Mouse (Mus musculus) liver, adult (tissue): ENCODE data around the gene Gcgr.

Experiments used
- GATA4 ChIP-seq: IDR thresholded peaks from 2 replicates; pipeline ENCODE4 v1.6.1; 2014; ENCODE audit warnings: mild to moderate bottlenecking, low read length; ENCODE audit not compliant: insufficient replicate concordance

Gene Gcgr

DNA sequence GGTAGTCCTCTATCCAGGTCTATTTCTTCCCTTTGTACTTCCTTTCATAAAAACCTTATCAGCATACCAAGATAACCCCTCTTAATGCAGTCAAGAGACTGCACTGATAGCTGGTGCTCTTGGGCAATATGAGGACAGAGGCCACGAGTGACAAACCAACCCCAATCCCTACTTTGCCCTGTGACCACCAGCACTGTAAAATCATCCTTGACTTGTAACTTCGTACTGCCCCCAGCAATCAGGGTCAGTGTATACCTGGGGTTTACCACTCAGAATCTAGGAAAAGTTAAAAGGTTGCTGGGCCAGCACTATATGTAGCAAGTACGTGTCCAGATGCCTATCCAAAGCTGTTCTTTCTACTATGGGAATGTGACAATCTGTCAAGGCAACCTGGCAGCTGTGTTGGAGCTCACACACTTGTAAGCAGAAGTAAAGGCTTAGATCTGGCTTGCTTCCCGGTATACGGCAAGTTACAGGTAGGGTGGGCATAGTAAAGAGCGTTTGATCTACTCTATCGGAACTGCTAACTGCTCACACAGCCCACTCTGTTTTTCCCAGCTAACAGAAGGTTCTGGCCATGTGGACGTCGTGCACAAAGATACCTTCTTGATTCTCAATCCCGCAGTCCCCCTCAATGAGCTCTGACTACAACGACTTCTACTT is 41.4 kb downstream of the Gcgr start:
- no peak for TF ChIP-seq GATA4

DNA sequence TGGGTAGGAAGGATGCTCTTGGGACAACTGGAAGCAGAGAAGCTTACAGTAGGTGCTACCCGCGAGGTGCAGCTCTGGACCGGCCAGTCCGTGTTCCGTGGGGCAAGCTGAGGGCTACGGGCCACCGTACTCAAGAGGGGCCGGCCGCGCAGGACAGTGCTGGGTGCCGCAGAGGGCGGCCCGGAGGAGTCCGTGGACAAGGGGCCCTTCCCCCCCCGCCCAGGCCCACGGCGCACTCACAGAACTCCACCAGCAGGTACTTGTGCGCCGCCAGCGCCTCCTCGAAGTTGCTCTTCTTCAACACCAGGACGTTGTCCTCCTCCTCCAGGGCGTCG is 41.9 kb downstream of the Gcgr start:
- no peak for TF ChIP-seq GATA4

DNA sequence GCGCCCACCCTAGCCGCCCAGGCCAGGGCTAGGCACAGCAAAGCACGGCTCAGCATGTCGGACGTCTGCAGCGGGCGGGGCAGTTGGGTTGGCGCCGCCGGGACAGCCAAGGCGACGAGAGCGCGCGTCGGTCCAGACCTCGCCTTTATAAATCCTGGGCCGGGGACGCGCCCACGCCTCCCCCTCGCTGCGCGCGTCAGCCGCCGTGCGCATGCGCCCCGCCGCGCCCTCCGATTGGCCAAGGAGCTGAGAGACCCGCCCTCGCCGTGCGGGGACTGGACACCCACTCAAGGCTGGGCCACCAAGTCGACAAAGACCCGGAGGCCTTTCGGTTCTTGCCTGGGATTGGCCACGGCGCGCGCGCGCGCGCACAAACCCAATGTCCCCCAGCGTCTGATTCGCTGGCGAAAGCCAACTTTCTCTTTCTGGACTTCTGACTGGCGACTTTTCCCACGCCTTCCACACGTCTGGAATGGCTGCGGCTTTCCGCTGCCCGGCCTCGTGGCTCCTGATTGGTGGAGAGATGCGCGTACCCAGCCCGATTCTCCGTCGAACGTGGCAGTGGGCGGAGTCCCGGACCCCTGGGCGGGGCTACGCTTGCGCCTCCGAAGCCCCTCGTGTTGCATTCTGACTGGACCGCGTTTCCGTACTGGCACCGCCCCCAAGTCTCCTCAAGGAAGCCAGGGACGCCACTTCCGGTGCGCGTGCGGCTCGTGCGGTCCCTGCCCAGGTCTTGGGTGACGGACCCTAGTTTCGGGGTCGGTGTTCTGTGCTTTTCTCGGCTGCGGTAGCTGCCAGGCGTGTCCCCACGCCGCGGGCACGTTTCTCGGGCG is 42.5 kb downstream of the Gcgr start, which contains the start of gene P4hb:
Gene P4hb (minus strand): TSS at position 502 of the 833 bp plus-strand sequence.
- TF ChIP-seq GATA4, result no peak

DNA sequence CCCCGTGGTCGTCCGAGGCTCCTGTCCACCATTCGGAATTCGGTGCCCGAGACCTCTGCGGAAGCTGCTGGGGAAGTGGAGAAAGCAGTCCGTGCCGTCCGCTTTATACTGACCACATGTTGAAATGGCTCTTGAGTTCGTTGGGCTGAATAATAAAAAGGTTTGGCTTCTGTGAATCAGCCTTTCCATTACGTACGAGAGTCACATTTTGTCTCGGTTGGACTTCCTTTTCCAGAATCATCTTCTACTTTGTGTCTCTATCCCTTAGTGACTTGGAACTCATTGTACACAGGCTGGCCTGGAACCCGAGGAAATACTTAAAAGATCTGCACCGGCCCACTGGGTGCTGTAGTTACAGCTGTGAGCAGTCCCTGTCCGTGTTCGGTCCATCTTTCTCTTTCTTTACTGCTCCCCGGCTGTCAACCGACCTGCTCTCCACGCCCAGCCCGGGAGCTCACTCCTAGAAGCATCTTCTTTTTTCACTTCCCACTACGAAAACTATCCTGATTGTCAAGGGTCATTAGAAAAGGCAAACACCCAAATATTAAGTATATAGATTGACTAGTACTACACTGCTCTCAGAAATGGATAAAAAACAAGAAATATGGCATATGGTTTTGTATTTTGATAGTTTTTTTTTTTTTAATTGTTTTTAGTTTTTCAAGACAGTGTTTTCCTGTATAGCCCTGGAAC is 43.2 kb downstream of the Gcgr start:
- TF ChIP-seq GATA4, result no peak

DNA sequence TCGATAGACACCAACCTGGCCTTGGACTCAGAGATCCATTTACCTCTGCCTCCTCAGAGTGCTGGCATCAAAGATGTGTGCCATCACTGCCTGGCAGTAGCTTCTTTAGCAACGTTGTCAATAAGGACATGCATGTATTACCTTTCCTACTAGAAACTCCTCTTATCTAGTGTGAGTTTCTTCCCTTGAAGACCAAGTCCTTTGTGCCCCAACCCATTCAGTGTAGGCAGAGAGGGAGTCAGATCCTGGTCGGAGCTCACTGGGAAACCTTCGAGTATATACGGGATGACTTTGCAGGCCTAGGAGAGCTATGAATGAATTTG is 43.7 kb downstream of the Gcgr start:
- no peak for TF ChIP-seq GATA4

DNA sequence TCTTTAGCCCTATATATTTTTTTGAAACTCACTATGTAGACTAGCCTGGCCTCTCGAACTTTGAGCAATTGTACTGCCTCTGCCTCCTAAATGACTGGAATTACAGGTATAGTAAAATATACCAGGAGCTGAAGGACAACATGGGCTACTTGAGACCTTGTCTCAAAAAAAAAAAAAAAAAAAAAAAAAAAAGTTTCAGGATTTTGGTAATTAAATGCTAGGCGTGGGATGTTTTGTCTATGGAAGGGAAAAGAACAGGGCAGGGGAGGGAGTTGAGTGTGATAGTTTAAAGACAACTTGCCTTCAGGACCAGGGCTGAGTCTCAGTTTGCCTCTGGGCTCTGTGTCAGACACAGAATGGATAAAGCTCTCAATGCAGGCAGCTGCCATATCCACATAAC is 44.5 kb downstream of the Gcgr start:
- TF ChIP-seq GATA4, result no peak

DNA sequence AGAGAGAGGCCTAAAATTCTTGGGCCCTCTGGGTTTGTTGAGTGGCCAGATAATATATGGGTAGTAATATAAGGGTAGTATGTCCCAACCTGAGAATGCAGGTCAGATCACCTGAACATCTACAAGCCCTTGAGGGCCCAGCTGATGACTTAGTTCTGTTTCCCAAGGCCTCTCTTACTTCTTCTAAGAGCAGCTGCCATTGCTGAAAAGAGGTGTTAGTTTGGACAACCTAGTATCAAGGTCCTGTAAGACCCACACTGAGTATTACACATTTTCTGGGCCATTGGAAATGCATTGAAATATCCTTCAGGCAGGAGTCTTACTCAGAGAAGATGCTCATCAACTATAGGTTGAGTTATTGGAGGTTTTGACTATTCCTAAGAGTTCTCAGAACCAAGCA is 45.4 kb downstream of the Gcgr start:
- TF ChIP-seq GATA4, result no peak

DNA sequence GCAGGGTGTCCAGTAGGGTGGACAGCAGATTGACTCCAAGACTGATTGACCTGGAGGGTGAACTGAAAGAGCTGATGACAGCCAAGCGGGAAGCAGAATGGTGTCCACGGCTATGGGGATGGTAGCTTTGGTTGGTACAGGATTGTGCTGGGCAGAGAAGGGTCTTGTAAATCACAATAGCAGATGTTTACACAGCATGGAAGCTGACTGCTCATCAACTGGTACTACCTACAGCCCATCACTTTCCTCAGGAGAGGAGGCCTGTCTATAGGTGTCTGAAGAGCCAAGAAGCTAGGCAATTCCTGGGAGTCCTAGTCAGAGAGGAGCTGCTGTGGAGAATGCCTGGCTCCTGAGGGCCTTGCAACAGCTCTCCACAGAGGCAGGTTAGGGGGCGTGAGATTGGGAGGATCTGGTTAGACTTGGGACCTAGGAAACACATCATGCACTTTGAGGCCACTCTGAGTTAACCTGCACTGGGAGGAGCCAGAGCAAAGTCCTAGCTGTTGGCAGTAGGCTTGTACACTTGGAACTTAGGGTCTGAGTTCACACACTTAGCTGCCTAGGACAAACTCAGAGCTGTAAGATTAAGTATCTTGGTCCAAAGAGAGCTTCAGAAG is 46.0 kb downstream of the Gcgr start:
- TF ChIP-seq GATA4, result no peak

DNA sequence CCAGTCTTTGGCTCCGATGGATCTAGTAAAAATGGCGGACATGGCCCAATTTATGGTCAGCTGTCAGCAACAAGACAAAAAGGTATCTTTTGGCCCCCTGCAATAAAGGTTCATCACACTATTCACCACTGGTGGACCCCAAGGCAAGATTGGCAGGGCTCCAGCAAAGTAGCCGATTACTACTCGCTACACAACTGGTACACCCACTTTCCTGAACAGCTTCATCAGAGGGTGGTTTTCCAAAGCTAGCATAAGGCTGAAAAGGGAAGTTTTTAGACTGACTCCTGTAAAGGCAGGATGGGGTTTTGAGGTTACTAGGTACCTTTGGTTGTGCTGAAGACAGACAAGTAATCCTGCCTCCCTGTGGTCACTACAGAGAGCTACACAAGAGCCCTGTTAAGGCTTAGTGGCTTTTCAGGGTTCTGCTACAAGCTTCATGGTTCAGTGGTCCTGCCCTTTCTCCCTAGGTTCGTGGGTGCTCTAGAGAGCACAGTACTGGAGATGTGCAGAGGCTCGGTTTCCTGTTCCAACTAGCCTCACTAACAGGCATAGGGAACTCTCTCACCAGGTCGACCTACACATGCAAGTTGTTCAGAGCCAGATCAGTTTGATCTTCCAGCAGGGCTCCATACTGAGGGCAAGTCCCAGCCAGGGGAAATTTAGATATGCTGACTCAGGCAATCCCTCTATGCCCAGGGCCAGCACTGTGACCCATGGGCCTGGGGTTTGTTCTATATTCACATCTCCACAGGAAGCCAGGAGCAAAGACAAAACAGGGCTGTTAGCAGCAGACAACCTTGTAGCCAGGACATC is 46.9 kb downstream of the Gcgr start:
- TF ChIP-seq GATA4, result no peak

DNA sequence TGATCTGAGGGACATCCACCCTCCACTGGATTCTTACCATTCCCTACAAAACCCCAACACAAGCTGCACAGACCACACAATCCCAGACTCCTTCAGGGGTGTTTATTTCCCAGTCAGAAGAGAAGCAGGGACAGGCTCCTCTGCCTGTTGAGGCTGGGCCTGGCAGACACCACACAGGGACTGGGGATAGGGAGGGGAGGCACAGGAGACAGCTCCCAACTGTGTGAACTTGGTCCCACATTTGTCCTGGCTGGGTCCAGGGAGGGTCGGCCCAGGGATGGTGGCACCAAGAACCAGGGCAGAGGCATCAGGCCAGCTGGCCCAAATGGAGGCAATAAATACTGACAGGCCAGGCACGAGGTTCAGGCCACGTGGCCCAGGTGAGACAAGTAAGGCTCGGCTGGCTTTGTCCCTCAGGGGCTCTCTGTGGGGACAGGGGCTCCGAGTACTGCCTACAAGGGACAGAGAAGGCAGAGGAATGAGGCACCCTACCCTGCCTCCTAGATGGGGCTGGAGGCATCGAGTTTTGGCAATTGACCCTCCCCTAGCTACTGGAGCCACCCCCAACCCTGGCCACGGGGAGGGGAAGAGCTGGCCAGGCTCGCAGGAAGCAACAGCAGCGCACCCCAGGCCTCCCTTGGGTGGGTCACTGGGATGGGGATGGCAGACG is 47.7 kb downstream of the Gcgr start:
- TF ChIP-seq GATA4, result no peak

DNA sequence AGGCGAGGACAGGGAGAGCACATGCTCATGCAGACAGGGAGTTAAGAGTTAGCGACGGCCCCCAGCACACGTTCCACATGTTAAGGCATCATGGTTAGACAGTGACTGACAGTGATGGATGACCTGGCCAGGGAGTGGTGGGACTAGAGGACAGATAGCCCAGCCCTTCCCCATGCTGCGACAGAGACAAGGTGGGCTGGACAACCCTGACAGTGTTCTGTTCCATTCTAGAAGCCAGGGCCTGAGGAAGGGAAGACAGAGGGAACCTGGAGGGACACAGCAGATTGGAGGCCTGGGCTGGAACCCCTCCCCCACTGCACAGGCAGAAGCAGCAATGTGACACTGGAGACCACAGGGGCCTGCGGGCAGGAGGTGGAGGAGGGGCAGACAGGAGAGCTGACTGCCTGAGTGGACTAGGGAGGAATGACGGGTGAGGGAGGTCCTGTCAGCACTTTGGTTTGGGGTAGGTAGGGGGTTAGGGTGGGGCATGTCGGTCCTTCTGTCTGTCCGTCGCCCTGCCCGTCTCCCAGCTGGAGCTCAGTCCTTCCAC is 48.3 kb downstream of the Gcgr start:
- no peak for TF ChIP-seq GATA4

DNA sequence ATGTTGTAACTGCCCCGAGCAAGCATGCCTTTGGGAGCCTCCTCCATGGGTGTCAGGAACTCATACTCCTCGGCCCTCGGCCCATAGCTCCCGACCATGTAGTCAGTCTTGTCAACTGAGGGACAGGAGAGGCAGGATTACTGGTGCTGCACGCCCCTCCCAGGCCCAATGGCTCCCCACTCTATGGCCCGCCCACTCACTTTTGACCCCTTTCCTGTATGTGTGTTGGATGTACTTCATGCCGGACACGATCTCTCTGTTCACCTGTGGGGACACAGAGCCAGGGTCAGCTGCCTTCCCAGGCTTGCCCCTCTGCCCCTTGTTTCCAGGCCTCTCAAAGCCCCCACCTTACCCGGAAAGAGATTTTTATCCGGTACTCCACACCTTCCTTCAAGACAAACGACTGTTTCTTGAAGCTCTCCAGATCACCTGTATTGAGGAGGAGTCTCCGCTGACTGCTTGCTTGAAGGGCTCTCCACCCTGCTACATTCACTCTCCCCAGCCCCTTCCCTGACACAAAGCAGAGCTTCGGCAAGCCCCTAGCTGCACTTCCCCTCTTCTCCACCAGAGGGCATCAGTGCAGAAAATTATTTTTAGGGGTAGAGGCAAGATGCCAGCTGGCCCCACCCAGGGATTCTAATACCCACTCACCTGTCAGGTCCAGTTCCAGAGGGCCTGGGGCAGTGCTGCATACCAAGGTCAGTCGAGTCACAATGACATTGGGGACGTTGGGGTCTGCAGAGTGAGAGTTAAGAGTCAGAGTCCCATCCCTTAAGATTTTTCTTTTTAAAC is 49.0 kb downstream of the Gcgr start:
- TF ChIP-seq GATA4, result no peak

DNA sequence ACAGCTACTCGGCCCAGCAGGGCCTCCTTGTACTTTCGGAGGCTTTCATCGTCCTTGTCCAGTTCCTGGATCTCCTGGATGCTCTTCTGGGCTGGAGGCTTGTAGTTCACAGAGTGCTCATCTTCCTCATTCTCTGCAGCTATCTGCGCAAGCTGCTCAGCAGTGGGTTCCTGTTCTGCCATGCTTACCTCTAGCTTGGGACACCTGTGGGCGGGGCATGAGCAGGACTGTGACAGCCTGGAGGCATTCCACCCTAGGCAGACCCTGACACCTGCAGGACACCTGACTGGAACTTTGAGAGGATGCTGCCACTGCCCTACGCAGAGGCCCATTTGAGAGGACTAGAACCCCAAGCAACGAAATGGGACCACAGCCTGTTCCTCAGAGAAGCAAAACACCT is 49.7 kb downstream of the Gcgr start:
- TF ChIP-seq GATA4, result no peak
